Mouse (Mus musculus) frontal cortex, postnatal 36 days (tissue): ENCODE data around the gene Dgkg.

Source experiments
- DNase-seq, 2 experiments: peaks; one replicate each; pipeline ENCODE4 v3.0.0; 2022; ENCODE audit warnings: low spot score in 2 of 2

The Dgkg gene

DNA sequence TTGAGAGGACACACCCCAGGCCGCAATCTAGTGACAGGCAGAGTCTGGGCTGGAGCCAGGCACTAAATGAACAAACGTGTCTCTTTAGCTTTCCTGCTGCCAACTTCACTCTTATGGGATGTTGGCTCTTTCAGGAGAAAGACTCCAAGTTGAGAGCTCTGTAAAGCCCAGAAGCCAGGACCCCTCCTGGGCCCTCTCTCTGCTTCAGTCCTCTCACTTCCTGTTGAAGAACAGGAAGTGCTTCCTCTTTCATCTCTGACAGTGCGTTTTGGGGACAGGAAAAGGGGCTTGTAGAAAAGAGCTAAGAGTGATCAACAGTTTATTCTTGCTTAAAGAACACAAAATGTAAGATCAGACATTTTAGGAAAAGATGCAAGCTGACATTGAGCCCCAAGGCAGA, 159.0 kb downstream of the Dgkg start:
- no peak for DNase-seq

DNA sequence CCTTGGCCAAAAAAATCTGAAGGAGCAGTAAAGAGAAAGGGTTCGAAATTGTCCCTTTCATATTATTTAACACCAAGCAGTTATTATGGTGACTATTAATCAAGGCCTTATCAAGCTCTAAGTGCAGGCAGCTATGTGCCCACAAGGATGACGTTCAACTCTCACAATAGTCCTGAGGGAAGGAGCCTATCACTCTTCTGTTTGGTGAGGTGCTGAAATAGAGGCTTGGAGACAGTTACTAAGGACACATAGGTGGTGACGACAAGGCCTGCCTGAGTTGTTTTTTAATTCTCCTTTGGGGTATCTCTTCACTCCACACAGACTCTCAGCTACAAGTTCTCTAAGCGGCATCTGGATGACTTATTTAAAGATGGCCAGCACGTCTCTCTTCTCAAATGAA, 161.8 kb downstream of the Dgkg start:
- no peak for DNase-seq

DNA sequence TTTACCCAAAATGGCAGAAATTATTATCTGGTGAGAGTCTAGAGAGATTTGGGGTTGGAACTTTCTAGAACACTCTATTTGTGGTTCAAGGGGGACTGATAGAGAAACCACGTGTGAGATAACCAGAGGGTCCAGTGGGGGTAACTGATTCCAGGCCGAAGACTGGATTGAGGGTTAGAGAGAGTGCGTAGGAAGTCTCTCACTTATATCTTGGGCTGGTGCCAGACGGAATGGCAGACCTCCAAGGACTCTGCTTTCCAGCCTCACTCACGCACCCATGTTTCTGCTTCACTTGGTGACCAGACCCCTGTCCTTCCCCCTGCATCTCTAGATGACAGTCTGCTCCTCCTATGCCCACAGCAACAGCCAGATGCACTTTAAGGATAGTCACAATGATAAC, 162.2 kb downstream of the Dgkg start:
- DNase-seq: no peak

DNA sequence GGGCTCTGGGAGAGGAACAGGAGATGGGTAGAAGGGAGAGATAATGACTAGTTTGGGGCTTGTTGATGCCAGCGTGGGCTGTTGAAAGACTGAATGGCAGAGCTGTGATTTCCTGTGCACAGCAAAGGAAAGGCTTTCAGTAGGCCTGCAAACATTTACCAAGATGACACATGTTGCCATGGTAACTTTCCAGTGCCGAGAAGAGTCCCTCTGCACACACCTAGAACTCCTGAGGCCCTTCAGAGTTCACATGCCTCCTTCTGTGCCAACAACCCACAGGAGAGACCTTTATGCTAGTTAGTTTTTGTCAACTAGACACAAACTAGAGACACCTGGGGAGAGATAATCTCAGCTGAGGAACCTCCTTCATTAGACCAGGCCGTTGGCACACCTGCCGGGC, 163.6 kb downstream of the Dgkg start:
- no peak for DNase-seq

DNA sequence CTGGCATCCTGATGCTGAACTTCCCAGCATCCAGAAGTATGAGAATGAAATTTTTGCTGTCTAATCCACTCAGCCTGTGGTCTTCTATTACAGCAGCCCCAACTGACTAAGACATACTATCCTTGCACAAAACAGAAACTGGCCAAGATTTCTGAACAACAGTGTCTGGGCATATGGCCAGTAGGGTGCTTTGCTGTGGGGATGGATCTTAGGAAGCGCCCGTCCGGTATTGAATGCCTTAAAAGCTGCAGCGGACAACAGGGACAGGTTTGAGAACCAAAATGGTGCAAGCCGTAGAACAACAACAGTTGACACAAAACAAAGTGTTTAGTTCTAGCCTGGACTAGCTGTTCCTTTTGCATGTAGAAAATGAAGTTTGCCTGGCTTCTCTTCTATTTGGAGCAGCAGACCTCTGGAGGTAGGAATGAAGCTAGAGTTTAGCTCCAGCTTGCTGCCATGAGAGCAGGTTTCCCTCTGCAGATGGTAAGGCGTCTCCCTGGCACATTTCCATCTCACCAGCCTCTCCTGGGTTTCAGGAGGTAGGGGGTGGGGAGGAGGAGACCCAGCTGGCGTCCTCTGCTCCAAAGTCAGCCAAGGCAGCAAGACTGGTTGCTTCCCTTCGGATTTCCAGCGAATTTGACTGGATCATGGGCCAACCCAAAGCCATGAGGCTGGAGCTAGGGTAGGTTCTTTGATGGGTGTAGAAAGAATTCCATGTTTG, 165.4 kb downstream of the Dgkg start:
- peak; percentile 66 to 72 for DNase-seq

DNA sequence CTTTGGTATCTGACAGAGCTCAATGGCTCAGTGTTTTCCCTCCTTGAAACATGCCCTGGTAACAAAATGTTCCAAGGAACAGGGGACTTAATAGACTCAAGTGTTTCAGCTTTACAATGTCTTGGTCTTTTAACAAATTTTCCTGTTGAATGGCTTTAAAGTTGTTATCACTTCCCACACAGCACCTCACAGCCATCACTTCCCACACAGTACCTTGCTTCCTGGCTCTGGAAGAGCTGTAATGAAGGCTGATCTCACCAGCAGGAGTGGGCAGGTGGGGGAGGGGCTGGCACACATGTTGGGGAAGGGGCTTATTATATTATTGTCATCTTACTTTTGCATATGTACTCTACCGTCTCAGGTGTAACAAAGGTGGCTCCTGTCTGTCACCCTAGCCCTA, 173.1 kb downstream of the Dgkg start:
- peak; percentile 43 to 46 for DNase-seq

DNA sequence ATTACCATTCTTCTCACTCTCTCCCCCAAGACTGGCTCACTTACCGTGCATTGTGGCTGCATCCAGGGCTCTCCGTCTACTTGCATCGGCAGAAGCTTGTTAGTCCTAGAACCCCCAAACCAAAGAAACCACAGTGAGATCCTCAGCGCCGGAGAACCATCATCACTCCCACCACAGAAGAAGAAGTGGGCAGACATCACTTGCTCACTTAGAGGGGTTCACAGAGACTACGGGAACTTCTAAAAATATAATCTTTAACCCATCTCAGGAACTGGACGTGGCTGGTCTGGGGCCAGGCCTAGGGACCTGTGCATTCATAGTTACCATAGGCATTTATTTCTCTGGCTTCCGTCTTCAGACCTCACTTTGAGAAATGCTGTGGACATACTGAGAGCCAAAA, 177.7 kb downstream of the Dgkg start:
- DNase-seq: no peak

DNA sequence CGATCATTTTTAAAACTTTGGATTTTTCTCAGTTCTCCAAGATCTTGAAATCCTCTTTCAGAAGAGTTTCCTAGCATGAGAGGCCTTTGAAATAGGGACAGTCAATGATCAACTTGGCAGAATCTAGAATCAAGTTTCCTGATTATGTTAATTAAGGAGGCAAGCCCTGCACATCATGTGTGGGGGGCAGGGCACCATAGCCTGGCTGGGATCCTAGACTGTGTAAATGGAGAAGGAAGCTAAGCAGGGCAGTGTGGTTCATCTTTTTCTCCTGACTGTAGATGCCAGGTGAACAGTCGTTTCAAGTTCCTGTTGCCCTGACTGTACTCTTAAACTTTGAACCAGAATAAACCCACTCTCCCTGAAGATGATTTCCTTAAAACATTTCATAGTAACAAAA, 185.3 kb downstream of the Dgkg start:
- DNase-seq: no peak

DNA sequence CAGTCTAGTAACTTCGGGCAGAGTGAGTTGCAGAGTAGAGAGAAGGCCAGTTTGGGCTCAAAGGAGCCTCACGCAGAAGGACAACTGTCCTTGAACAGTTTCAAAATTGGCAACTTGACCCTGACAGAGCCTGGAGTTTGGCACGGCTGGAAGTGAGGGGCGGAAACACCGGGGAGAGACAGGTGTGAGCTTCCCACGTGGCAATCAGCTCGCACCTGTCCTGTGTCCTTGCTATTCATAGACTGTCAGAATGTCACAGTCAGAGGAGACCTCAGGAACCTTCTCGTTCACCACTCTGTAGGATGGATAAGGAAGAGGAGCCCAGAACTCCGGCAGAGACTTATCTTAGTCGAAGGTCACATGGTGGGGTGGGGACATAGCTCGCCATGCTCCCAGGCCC, 187.6 kb downstream of the Dgkg start:
- no peak for DNase-seq

DNA sequence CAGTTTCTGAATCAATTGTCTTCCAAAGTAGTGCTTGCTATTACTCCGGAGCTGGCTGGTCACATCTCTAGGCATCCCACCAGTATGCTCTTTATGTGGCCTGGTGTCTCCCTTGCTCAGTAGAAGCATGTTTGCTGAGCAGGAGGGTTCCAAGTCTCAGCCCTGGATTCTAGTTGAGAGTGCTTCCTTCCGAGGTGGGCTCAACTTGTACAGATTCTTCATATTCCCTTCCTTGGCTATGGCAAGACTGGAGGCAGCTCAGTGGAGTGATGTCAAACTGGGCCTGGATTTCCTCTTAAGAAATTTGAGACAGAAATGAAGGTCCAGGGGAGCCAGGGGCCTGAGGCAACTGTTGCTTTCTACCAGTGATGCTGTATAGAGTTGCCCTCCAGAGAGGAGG, 189.9 kb downstream of the Dgkg start:
- DNase-seq: no peak

DNA sequence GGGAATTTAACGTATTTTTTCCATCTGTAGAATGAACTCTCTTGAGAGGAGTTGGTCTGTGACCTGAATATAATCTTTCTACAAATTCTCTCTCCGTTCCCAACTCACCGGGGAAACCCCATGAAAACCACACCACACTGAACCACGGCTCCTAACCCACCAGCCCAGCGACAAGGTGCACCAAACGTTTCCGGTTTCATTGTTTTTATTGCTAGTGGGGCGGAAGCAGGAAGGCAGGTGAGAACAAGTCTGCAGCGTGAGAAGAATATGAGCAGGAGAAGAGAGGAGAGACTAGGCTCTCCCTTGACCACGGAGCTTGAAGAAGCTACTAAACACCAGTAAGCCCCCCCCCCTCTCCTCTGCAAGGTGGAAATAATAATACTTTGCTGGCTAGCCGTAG, 190.6 kb downstream of the Dgkg start:
- no peak for DNase-seq

DNA sequence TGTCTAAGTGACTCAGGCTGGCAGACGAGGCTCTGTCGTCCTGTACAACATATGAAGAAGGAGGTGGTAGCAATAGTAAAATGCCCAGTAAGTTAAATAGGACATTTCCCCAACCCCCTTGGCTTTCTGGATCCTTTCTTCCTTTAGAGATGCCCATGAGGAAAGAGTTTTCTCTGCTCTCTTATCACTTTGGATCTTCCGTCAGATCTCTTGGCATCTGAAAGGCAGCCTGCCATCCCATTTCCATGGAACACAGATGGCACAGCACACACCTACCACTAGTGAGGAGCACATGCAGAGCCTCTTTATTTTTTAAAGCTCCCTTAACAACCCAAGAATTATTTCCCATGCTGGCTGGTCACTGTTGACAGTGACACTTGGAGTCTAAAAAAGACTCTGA, 194.8 kb downstream of the Dgkg start:
- peak; percentile 19 to 38 for DNase-seq

DNA sequence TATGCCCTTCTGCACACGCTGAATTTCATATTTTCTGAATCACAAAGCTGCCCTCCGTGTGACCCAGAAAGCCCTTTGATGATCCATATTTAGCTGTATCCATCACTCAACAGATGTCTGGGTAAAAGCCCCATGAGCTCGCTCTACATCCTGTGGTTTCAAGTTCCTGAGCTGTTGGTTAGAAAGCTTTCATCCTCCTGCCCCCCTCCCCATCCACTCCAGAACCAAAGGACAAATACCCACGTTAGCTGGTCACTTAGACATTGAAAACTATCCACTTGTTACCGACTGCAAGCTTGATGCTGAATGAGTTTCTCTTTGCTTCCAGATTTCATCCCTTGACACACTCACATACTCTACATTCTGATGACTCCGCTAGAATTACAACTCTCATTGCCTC, 195.3 kb downstream of the Dgkg start:
- no peak for DNase-seq

DNA sequence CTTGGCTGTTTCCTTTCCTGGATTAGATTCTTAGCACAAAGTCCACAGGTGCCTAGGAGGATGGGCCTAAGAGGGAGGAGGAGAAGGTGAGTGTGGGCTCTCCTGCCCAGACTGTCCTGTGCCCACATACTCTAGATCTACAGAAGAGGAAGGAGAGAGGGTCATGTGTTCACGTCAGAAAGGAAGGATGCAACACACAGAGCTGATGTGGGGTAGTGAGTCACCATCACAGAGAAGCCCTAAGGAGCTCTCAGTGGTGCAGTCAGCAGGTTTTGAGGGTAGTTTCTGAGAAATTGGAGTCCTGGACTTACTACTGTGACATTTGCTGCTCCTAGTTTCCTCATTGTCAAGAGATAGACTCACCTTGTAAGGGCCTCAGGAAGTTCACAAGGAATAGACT, 196.1 kb downstream of the Dgkg start:
- DNase-seq: no peak

DNA sequence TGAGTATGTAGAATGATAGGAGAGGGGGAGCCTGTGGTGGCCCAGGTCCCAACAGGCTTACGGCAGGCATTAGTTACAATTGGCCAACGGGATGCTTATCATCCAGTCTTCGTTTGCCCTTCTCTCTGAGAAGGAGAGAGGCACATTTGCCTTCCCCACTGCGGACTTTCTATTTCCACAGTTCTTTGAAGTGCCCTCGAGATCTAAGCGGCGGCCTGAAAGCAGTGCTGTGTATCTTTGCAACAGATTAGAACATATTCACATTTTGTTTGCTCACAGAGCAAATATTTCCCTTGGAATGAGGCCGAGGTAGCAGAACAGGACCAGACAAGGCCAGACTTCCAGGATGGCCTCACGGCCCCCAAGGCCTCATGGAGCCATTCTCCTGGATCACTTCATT, 204.9 kb downstream of the Dgkg start:
- DNase-seq: no peak

DNA sequence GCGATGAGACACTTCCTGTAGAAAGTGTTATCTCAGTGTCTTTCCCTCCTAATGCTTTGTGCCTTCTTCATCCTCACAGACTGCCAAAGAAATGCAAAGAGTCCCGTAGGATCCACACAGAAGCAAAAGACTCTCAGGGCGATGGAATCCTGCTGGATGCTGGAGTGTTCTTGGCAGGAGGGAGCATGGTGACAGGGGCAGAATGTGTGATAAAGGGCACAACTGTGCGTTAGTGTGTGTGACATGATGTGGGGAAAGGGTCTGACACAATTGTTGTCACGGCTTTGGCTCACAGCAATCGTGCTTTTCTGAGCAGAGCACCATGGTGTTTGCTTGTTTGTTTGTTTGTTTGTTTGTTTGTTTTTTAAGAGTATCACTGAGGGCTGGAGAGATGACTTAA, 208.9 kb downstream of the Dgkg start:
- DNase-seq: no peak

DNA sequence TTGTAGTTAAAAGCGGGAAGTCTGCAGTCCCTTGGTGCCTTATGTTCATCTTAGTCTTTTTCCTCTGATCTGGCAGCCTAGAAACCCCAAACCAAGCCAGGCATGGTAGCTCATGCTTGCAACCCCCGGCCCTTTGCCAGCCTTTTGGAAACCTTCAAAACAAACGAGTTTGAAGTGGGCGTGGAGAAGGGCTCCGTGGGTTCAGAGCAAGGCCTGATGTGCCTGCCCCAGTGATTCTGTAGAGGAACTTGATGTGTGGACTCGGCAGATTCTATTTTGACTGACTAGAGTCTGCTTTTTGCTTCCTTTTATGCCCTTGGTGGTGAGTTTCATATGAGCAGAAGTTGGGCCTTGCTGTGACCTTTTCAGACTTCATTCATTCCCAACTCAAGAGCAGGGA, 212.2 kb downstream of the Dgkg start:
- no peak for DNase-seq

DNA sequence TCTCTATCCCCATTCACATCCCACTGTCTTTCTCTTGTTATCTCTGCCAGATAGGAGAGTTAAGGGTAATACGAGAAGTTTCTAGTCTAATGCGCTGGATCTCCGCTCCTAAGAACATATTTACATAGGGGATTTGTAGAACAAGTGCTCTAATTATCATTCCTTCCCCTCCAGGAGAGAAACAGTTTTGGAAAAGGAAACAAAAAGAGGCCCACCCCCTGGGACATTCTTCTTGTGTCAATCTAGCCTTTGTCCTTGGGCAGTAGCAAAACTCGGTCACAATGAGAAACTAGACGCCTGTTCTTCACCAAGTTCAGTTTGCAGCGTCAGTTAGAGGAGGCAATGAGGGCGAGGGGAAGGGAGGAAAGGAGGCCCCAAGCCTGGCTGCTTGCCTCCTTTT, 214.8 kb downstream of the Dgkg start:
- no peak for DNase-seq

DNA sequence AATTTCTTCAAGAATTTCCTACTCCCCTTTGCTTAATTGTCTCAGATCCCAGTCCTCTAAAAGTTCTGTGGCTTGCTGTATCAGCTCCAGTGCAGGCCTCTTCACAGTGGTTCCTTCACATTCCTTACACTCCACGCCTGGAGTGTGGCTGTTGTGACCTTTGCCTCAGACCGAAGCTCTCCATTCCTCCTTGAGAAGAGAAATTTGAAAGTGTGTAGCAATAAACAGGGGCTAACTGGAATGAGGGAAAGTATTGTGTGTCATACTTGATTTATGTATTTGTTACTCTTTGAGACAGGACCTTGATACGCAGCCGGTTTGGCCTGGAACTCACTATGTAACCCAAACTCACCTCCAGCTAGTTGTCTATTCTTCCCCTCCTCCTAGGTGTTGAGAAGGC, 215.7 kb downstream of the Dgkg start:
- DNase-seq: no peak

DNA sequence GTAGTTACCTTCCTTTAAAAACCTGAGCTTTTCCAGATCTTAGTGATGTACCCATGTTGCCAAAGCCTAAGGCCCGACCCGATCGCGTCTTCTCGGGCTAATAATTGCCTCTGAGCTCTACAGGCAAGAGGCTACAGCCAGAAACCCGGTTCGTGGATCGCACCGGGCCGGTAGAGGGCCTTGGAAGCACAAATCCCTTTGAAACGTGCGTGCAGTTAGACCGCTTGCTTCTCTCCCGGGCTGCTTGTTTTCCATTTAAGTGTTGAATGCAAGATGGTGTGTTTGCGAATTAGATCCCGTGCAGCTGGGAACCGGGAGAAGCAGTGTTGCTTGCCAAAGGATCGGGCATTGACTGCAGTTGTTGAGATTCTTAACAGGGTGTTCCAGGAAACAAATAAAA, 216.8 kb downstream of the Dgkg start:
- peak; percentile 61 to 65 for DNase-seq

DNA sequence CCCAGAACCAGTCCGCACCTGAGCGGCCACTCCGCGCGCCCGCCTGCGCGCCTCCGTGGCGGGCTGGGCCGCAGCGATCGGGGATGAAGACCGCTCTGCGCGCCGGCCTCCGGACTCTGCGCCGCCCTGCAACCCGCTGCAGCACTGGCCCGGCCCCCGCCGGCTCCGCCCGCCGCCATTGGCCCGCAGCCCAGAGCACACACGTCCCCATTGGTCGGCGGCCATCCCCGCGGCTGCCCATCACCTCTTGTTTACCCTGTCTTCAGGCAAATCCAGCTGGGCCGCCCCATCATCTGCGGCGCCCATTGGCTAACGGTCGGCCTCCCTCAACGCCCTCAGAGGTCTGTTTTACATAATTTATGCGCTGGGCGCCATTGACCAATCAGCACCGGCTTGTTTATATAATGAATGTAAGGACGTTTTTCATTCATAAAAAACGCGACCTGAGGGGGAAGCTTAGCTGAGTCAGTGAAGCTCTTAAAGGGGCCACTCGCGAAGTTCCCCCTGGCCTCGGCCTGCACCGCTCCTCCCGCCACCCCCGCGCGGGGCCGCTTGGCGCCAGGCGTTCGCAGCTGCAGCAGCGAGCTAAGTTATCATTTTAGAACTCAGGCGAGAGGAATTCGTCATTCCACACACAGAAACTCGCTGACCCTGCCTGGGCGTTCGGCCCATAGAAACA, 217.4 kb downstream of the Dgkg start, which contains the start of gene Etv5:
Gene Etv5 (minus strand): TSS at position 221 of the 679 bp plus-strand sequence.
- DNase-seq: peak; percentile 99

DNA sequence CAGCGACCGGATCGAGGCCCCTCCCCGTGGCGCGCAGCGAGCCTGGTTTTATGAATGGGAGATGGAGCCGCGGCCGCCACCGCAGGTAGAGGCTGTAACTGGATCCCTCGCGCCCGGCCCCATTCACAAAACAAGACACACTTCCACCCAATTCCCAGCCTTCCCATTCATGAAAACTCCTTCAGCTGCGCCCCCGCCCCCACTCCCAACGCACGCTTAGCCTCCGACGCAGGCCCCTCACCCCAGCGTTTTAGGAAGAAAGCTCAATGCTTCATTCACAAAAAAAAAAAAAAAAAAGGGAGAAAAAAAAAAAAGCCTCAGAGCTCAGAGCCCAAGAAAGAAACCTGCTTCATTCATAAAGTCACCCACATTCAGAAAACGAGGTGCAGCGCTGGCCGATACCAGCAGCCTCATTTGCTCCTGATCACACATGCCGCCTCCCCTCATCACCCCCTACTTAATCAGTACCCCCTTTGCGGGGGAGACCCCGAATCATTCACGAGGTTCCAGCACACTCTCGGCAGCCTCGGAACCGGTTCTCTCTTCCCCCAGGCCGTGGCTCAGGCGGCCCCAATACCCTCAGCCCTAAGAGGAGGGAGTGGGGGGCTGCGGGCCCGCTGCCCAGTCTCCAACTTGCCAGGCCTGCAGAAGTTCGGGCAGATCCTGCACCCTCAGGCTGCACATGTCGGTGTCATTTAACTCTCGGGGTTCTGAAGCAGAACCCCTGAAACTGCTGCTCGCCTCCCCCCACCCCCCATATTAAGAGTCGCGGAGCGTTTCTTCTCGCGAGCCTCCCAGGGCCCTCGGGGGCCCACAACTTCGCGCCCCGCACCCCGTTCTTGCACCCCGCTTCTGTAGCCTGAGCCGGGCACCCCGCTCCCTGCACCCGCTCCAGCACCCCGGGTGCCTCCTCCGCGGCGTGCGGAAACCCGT, 218.3 kb downstream of the Dgkg start:
- DNase-seq: peak; percentile 67 to 74

DNA sequence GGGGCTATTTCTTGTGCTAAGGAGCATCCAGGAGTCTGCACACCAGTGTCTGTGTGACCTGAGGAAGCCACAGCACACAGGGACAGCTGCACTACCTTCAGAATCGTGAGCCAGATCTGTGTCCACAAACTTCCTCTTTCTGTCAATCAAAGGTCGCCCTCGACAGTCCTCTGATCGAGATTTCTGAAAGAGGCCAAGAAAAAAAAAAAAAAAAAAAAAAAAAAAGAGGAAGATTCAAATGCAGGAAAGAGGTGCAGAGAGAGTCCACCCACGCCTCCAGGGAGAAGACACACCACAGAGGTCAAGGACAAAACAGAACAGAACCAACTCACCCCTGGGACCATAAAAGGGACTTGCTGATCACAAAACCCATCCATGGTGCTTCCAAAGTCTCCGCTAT, 220.9 kb downstream of the Dgkg start:
- no peak for DNase-seq
